In the genomic region with DNA sequence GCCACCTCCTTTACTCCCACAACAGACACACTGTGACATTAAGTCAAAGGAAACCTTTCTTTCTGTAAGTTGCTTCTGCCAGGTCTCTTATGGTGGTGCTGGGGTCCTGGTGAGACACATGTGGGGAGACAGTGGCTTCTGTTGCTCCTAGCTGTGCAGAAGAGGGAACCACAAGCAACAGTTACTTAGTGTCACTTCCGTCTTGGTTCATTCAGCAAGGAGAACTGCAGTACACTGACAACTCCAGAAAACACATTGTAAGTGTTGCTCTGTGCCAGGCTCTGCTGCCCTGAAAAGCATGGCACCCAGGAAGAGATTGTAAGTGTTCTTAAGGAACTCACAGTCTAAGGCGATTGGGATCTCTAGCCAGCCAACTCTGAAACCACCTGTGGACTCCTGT, we compare ENCODE assay signal across 8 mouse cellular contexts. TPM values are rescaled to one million over a fixed set of nuclear protein-coding genes. Genes with fewer than 3 reads are reported as not detected.
A peak's percentile ranks its signal among the peaks of the same experiment; 100 is the strongest.
DNase-seq lines count a peak whose midpoint lies in the region; ATAC-seq lines count a peak whose summit lies in the region.

A gene (plus strand): TSS at position 210 of the 400 bp plus-strand sequence.

- H3K4me3 ChIP-seq in embryonic facial prominence, embryonic 10.5 days = no peak within 1 kb of the TSS; the same call in 1 of the 2 replicates
- no peak within 1 kb of the TSS for H3K4me3 ChIP-seq in heart, embryonic 10.5 days
- no peak within 1 kb of the TSS for H3K4me3 ChIP-seq in midbrain, embryonic 14.5 days (replicated peaks; ENCODE audit: low read depth, low read length)

- DNase-seq in left cerebral cortex, adult 18-20 months (ENCODE audit: low spot score in 2 of 2) = no peak
- DNase-seq in left cerebral cortex, adult 11 months (ENCODE audit: low spot score) = no peak
- DNase-seq in embryonic facial prominence, embryonic 10.5 days (ENCODE audit: low spot score) = no peak
- DNase-seq in heart, embryonic 10.5 days (ENCODE audit: low spot score) = no peak
- DNase-seq in layer of hippocampus, postnatal 25 days (ENCODE audit: extremely low spot score in 1 of 2, low spot score in 1 of 2) = no peak
- no peak for DNase-seq in midbrain, embryonic 14.5 days
- DNase-seq in right cerebral cortex, postnatal 14 days = no peak
- DNase-seq in urinary bladder, postnatal 25 days (ENCODE audit: low spot score) = no peak

- ATAC-seq in midbrain, embryonic 14.5 days (ENCODE audit: low FRiP score, low TSS enrichment) = no peak

- peaks cover 12% of the 10 kb centered on the region; the same call in 1 of the 2 replicates for H3K4me1 ChIP-seq in embryonic facial prominence, embryonic 10.5 days
- H3K4me1 ChIP-seq in heart, embryonic 10.5 days = peaks cover 20% of the 10 kb centered on the region
- no peaks in the 10 kb centered on the region for H3K4me1 ChIP-seq in midbrain, embryonic 14.5 days (ENCODE audit: control insufficient read depth, insufficient read depth, low read length)

- H3K27ac ChIP-seq in embryonic facial prominence, embryonic 10.5 days (replicated peaks) = no peak within 1 kb of the TSS
- H3K27ac ChIP-seq in heart, embryonic 10.5 days = peak within 1 kb of the TSS; percentile 87; the same call in 1 of the 2 replicates
- no peak within 1 kb of the TSS for H3K27ac ChIP-seq in midbrain, embryonic 14.5 days (replicated peaks; ENCODE audit: low read depth, low read length)

- H3K4me2 ChIP-seq in midbrain, embryonic 14.5 days (ENCODE audit: low read length) = no peak within 1 kb of the TSS

- H3K9me3 ChIP-seq in embryonic facial prominence, embryonic 10.5 days = no peaks in the 10 kb centered on the region
- H3K9me3 ChIP-seq in heart, embryonic 10.5 days = no peaks in the 10 kb centered on the region
- H3K9me3 ChIP-seq in midbrain, embryonic 14.5 days (ENCODE audit: control insufficient read depth, low read length) = no peaks in the 10 kb centered on the region

- H3K36me3 ChIP-seq in embryonic facial prominence, embryonic 10.5 days (replicated peaks) = no peaks in the 10 kb centered on the region
- H3K36me3 ChIP-seq in heart, embryonic 10.5 days = peaks cover 10% of the 10 kb centered on the region
- H3K36me3 ChIP-seq in midbrain, embryonic 14.5 days (ENCODE audit: control insufficient read depth, insufficient read depth, low read length) = no peaks in the 10 kb centered on the region

- 81% methylated on average over 2 of the region's 2 CpGs for whole genome bisulfite sequencing in embryonic facial prominence, embryonic 10.5 days
- 80% methylated on average over 2 of the region's 2 CpGs for WGBS in heart, embryonic 10.5 days
- 93% methylated on average over 2 of the region's 2 CpGs for WGBS in midbrain, embryonic 14.5 days

- H3K27me3 ChIP-seq in embryonic facial prominence, embryonic 10.5 days (replicated peaks; ENCODE audit: low read depth, poor library complexity, severe bottlenecking) = 0 out of 2 replicates have a peak, but pooled peaks cover 11% of the 10 kb centered on the region
- H3K27me3 ChIP-seq in heart, embryonic 10.5 days (ENCODE audit: insufficient read depth, poor library complexity, severe bottlenecking) = peaks cover 5% of the 10 kb centered on the region; the same call in 1 of the 2 replicates
- H3K27me3 ChIP-seq in midbrain, embryonic 14.5 days (ENCODE audit: control insufficient read depth, insufficient read depth, low read length) = no peaks in the 10 kb centered on the region

- no peak within 1 kb of the TSS for H3K9ac ChIP-seq in midbrain, embryonic 14.5 days (replicated peaks; ENCODE audit: low read length)

RNA-seq across cellular contexts. Expression of the gene that starts here (rescaled TPM):
- total RNA-seq in left cerebral cortex, adult 18-20 months (2021) = 10 to 100 TPM; 41.8 to 46.0 TPM
- 27.0 and 27.1 TPM in 2 replicates for polyA plus RNA-seq in embryonic facial prominence, embryonic 10.5 days (2016; fragmentation: Nextera tagmentation; extraction: Ambion mirVana)
- 41.2 and 51.9 TPM in 2 replicates for polyA plus RNA-seq in heart, embryonic 10.5 days (2016; fragmentation: Nextera tagmentation; extraction: Ambion mirVana)
- 10 to 100 TPM; 38.5 to 46.5 TPM for total RNA-seq in layer of hippocampus, postnatal 25 days (2021)
- polyA plus RNA-seq in midbrain, embryonic 14.5 days (2014; fragmentation: Nextera tagmentation; extraction: Ambion mirVana) = 36.5 and 46.2 TPM in 2 replicates
